Mouse (Mus musculus) bone marrow macrophage, adult 2 months (primary cell): ENCODE results near the gene Sufu.

Experiments used
- CTCF ChIP-seq: IDR thresholded peaks from 2 replicates; pipeline ENCODE4 v1.5.1; 2012; ENCODE audit warnings: low read depth, mild to moderate bottlenecking, low read length, moderate library complexity
- POLR2A ChIP-seq: IDR thresholded peaks from 2 replicates; pipeline ENCODE4 v1.6.1; 2012; ENCODE audit warnings: mild to moderate bottlenecking, low read depth, low read length, borderline replicate concordance

DNA sequence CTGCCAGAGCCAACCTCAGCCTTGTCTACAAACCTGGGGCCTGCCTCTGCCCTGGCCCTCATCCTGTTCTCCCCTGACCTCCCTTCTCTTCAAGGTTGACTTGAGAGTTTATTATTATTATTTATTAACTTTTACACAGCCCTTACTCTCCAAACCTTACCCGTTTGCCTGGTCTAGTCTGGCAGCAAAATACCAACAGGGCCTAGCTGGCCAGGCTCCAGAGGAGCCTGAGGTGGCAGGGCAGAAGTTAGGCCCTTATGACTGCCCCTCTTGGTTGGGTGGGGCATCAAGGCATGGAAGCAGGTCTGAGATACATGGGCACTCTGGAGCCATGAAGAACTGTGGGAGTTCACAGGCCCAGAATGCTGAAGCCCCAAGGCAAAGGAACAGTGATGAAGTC, 111.1 kb downstream of the Sufu start:
- no peak for TF ChIP-seq CTCF
- TF ChIP-seq POLR2A: no peak
